Mouse (Mus musculus): ENCODE results near the gene Vmn1r213.

DNA sequence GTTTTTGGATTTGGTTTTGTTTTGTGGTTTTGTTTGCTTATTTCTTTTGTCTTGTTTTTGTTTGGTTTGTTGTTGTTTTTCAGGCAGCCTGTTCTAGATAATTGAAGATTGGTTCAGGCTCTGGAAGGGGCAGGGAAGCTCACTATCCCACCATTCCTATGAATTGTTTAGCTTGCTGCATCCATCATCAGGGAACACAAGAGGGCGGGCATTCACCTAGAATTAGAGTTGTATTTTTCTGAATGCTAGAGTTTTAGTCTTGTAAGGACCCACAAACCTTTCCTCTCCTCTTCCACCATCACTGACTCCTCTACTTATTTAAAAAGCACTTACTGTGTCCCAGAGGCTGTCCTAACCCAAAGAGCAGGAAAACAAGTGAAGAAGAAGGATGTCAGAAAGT is 50.3 kb downstream of the Vmn1r213 start:
- TF ChIP-seq CTCF (IDR thresholded peaks at IDR 0.05; ENCODE audit: low read depth) (no peak), EP300 (IDR thresholded peaks at IDR 0.05; ENCODE audit: low read depth) (no peak)

Data from liver, embryonic 14.5 days (tissue).